Mouse (Mus musculus): ENCODE measurements around the gene Rab3c. TPM values are rescaled to one million over a fixed set of nuclear protein-coding genes. Genes with fewer than 3 reads are reported as not detected.
A peak's percentile ranks its signal among the peaks of the same experiment; 100 is the strongest.

The Rab3c gene
- total RNA-seq, 2 experiments from 2014 or later: 179 to 180 TPM

DNA sequence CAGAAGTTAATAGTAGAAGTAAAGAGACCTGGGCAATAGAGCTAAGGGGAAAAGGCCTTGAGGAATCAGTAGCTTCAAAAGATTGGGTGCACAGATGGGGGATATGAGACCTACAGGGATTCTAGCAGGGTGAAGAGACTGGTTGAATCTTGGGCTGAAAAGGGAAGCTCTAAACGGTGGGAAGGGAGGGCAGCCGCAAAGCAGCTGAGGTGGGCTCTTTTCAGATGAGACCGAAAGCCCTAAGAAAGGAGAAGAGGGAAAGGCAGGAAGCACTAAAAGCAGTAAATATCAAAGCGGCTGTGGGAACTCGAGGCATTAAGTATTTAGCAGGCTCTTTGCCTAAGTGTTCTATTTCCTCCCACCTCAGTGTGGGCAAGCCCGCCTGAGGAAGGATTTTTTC is 248.9 kb downstream of the Rab3c start:
- no peak for DNase-seq (ENCODE audit: extremely low spot score in 1 of 2, low spot score in 2 of 2)
- intact Hi-C loops (cut with DNase I): no loop called here
- TF ChIP-seq CTCF (IDR thresholded peaks at IDR 0.05): no peak
- no peak overlapping the region for H3K27ac ChIP-seq
- H3K4me3 ChIP-seq: no peak overlapping the region

DNA sequence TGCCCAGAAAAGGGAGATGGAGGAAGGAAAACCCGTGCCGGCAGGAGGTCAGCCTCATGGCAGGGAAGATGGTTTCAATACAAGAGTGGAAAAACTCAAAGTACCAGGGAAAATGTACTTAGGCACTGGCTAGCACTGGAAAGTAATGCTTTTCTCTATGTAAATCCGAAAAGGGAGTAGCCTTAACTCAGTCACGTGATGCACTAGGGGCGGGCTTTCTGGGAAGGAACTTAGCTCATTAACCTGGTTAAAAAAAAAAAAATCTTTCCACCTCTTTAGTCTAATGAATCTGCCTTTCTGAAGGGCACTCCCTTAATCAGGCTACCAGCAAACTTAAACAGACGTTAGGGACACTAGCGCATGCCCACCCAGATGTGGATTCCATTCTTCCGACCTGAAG is 249.7 kb downstream of the Rab3c start:
- DNase-seq (ENCODE audit: extremely low spot score in 1 of 2, low spot score in 2 of 2): no peak
- H3K4me3 ChIP-seq: no peak overlapping the region
- intact Hi-C loops (cut with DNase I): no loop called here
- TF ChIP-seq CTCF (IDR thresholded peaks at IDR 0.05): no peak
- H3K27ac ChIP-seq: no peak overlapping the region

DNA sequence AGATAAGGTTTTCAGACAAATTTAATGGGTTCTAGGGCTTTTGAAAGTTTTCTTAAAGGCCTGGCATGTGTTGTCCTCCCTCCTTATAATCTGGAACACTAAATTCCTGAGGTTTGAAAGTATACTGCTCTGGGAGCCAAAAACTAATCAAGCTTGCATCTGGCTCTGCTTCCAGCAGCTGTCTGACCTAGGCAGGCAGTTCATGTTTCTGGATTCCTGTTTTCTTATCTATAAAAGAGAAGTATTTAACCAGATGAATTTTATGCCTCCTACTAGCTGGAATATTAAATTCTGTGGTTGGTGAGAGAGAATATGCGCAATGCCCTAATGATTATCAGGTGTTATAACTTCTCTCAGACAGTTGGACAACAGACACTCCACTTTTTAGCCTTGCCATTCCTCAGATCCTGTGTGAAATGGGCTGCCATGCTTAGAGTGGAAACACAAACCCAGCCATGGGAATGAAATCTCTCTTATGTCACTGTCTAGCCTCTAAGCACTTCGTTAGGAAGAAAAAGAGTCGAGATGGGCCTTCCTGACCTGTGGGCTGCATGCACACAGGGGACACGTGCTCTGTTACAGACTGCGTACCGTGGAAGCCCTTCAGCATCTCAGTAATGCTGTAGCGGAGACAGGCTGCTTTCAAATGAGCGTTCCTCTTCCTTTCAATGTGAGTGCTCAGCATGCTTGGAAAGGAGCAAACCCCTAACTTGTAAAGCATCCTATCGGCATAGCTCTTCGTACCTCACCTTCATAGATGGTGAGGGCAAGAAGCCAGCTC is 256.2 kb downstream of the Rab3c start:
- Histone ChIP-seq H3K27ac (no peak overlapping the region), H3K4me3 (no peak overlapping the region)
- no peak for TF ChIP-seq CTCF (IDR thresholded peaks at IDR 0.05)
- intact Hi-C loops (cut with DNase I): no loop called here
- no peak for DNase-seq (ENCODE audit: extremely low spot score in 1 of 2, low spot score in 2 of 2)

DNA sequence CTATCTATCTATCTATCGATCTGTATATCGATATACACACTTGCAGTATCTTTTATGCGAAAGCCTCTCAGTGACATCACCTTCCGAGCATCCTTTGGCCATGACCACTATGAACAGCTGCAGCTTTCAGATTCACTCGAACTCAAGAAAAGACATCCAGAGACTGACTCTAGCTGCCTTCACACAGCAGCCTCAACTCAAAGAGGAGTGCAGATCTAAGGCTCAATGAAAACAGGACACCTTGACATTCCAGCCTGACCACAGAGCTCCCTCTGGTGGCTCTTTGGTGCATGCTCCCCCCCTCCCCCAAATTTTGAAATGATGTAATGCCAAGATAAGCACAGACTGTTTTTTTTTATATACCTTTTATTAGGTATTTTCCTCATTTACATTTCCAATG is 257.8 kb downstream of the Rab3c start:
- intact Hi-C loops (cut with DNase I): loop anchor here (1.0 kb wide), 1 partner anchor 247 kb away; no protein-coding TSS in a partner anchor
- no peak overlapping the region for H3K27ac ChIP-seq
- TF ChIP-seq CTCF (IDR thresholded peaks at IDR 0.05): peak; percentile 79
- H3K4me3 ChIP-seq: no peak overlapping the region
- no peak for DNase-seq (ENCODE audit: extremely low spot score in 1 of 2, low spot score in 2 of 2)

DNA sequence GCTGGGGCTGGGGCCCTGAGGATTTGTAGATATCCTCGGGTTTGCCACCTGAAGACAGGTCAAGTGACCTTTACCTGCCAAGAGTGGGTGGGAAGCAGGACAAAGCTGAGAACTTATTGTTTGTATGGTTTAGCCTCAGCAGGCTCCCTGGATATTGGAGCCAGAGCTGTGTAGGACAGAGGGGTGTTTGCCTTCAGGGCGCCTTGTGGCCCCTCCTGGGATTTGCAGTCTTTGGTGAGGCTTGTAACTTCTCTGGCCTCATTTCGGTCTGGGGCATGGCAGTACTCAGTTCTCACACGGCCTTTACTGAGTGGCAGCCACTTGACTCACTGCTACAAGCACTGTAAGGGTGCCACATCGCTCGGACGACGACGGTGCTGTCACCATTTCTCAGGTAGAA is 261.0 kb downstream of the Rab3c start:
- Histone ChIP-seq H3K4me3 (no peak overlapping the region), H3K27ac (no peak overlapping the region)
- DNase-seq (ENCODE audit: extremely low spot score in 1 of 2, low spot score in 2 of 2): no peak
- intact Hi-C loops (cut with DNase I): loop anchor here (2.0 to 5.0 kb wide), 2 partner anchors 97 to 197 kb away; no protein-coding TSS in a partner anchor
- TF ChIP-seq CTCF (IDR thresholded peaks at IDR 0.05): no peak

DNA sequence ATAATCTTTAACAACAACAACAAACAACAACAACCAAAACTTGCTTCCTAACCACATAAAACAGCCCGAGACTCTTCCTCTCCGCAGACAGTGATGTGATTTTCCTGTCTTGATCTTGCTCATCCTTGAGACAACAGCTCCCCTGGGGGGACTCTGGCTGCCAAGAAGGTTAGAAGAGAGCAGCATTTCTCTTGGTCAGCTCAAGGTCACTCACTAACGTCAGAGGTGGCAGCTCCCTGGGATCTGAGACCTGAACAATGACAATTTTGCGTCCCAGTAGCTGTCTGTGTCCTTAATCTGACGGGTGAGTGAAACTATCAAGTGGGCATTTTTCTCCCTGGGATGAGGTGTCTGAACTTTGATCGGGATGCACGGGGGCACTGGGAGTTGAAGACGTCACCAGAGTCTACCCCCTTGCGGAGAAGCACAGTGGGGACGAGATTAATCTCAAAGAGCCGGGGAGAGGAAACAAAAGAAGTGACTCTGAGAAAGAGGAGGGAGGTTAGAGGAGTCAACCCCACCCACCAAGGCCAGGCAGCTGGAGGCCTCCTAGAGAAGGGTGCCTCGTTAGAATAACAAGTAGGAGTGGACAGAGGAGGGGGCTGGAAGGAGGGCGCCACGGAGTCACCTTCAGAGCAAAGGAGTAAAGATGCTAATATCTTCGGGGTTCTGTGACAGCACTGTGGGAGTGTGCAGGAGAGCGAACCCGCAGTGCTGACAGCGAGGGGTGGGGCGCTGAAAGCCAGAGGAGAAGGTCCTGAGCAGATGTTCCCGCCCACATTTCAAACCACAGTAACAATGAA is 261.7 kb downstream of the Rab3c start:
- DNase-seq (ENCODE audit: extremely low spot score in 1 of 2, low spot score in 2 of 2): no peak
- intact Hi-C loops (cut with DNase I): loop anchor here (2.0 to 5.0 kb wide), 2 partner anchors 96 to 197 kb away; no protein-coding TSS in a partner anchor
- Histone ChIP-seq H3K4me3 (peak overlapping the region; percentile 50), H3K27ac (no peak overlapping the region; the same call in 1 of the 2 replicates)
- no peak for TF ChIP-seq CTCF (IDR thresholded peaks at IDR 0.05)

DNA sequence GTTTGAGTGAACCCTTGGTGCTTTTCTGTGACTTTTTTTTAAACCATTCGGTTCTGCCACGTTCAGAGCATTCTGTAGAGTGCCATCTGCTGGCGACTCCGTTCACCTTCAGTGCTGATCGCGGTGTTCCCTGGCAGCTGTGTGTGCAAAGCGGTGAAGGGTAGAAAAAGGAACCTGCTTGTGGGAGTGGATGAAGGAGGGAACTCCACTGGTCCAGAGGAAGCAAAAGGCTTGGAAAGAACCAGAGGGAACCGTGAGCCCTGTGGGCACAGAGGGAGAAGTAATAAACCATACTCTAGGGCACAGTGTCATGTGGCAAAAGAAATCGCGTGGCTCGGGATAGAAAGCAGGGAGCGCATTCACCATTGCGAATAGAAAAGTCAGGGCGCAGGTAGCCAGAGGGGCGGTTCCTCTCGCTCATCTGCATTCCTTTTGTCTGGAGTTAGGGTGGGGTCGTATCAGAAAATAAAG is 262.3 kb downstream of the Rab3c start:
- intact Hi-C loops (cut with DNase I): loop anchor here (2.0 to 5.0 kb wide), 2 partner anchors 96 to 196 kb away; no protein-coding TSS in a partner anchor
- TF ChIP-seq CTCF (IDR thresholded peaks at IDR 0.05): peak; percentile 82
- H3K27ac ChIP-seq: peak overlapping the region; percentile 32; the same call in 1 of the 2 replicates
- DNase-seq (ENCODE audit: extremely low spot score in 1 of 2, low spot score in 2 of 2): peak; percentile 82 to 86
- peak overlapping the region; percentile 50 for H3K4me3 ChIP-seq

DNA sequence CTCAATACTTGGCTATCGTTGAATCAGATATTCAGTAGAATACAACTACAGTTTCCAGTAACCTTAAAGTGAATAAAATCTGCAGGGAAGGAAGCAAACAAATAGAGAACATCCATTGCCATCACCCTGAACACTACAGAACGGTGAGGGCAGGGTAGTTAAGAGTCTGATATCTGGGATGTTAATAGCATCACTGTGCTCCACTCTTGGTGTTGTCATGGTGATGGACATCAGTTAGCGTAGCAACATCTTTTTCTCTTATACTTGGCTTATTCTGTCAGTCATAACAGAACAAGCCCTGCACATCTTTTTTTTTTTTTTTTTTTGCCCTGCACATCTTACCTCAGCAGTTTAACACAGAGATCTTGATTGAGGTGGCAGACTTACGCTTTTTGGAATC is 268.8 kb downstream of the Rab3c start:
- DNase-seq (ENCODE audit: extremely low spot score in 1 of 2, low spot score in 2 of 2): no peak
- no peak for TF ChIP-seq CTCF (IDR thresholded peaks at IDR 0.05)
- Histone ChIP-seq H3K4me3 (no peak overlapping the region), H3K27ac (no peak overlapping the region; the same call in 1 of the 2 replicates)
- intact Hi-C loops (cut with DNase I): no loop called here

DNA sequence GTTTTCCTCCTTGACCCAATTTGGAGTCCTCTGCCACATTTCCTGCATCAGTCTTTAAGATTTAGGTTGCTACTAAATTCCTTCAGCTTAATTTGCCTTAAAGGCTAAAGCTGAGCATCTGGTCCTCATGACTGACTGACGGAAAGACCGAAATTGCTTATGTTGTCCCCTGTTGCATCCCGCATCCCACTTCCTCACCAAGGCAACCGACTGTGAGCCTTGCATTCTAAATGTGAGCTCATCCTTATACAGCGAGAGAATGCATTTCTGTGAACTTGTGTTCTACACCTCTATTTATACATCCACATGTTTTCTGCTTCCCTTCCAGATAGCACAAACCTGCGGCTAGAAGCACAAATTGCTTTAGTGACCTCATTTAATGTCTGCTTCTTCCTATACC is 269.9 kb downstream of the Rab3c start:
- intact Hi-C loops (cut with DNase I): loop anchor here (2.0 kb wide), 1 partner anchor 78 kb away; no protein-coding TSS in a partner anchor
- Histone ChIP-seq H3K27ac (peak overlapping the region; percentile 34), H3K4me3 (no peak overlapping the region)
- no peak for TF ChIP-seq CTCF (IDR thresholded peaks at IDR 0.05)
- DNase-seq (ENCODE audit: extremely low spot score in 1 of 2, low spot score in 2 of 2): peak in 1 of 2 experiments; percentile 28

DNA sequence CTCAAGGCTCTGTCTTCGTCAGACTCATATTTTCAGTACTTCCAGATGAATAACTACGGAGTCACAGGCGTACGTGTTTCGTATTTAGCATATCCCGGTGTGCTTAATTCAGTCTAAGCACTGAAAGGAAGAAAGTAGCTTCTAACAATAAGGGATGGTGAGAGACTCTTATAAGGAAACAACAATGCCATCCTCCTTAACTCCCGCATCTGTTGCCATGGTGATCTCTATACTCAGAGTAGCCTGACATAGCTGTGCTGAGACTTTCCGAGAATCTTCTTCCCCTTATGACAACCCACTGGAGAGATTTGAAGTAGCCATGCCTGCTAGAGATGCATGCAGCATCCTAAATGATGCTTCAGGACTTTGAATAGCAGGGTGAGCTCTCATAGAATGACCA is 272.3 kb downstream of the Rab3c start:
- intact Hi-C loops (cut with DNase I): no loop called here
- DNase-seq (ENCODE audit: extremely low spot score in 1 of 2, low spot score in 2 of 2): no peak
- no peak overlapping the region for H3K4me3 ChIP-seq
- peak overlapping the region; percentile 4; the same call in 1 of the 2 replicates for H3K27ac ChIP-seq
- TF ChIP-seq CTCF (IDR thresholded peaks at IDR 0.05): no peak

DNA sequence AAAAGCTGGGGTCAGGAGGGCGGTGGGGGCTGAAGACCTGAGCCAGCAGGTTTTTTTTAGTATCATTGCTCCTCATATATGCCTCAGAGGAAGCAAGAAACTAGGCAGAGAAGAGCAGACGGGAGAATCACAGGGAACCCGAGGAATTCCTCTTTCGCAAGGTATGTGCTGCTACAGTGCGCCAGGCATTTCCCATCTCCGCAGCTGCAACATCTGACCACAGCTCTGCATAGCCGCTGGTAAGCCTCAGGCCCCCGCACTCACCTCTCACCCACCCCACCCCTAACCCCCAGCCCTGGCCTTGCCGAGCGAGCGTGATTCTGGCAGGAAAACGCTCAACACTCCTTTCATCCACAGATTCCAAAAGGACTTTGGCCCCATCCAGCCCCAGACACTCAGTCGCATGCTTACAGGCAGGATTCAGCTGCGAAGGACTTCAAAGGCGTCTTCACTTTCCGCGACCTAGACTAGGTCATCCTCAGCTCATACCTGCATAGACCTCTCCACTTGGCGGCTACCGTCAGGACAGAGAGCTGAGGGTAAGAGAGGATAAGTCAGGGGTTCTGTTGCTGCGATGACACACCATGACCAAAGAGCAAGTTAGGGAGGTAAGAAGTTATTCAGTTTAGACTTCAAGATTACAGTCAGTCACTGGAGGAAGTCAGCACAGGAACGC is 274.6 kb downstream of the Rab3c start:
- H3K4me3 ChIP-seq: no peak overlapping the region
- no peak for DNase-seq (ENCODE audit: extremely low spot score in 1 of 2, low spot score in 2 of 2)
- TF ChIP-seq CTCF (IDR thresholded peaks at IDR 0.05): no peak
- intact Hi-C loops (cut with DNase I): no loop called here
- H3K27ac ChIP-seq: no peak overlapping the region

Other genes starting within 250 kb of the Rab3c start
- gene Gapt, start 76.2 kb upstream of the Rab3c start, total RNA-seq (2021): not detected
- gene Plk2, start 114.0 kb upstream of the Rab3c start, total RNA-seq (2021): 100 to 1,000 TPM; 279 TPM